ENCODE assay signal across 8 mouse cellular contexts in genomic region chr6:99523679-99524370, GRCm38 (mm10). TPM values are rescaled to one million over a fixed set of nuclear protein-coding genes. Genes with fewer than 3 reads are reported as not detected.
DNase-seq lines count a peak whose midpoint lies in the region; ATAC-seq lines count a peak whose summit lies in the region.

No protein-coding gene starts in this region.

- peak overlapping the region; percentile 100 for H3K27ac ChIP-seq in kidney, embryonic 16.5 days (ENCODE audit: low read length)
- H3K27ac ChIP-seq in embryonic facial prominence, embryonic 11.5 days (replicated peaks; ENCODE audit: low read depth, low read length) = peak overlapping the region; percentile 99
- H3K27ac ChIP-seq in hindbrain, embryonic 16.5 days (ENCODE audit: low read depth, low read length) = peak overlapping the region; percentile 100
- H3K27ac ChIP-seq in midbrain, embryonic 16.5 days (ENCODE audit: low read length) = peak overlapping the region; percentile 99

- H3K4me1 ChIP-seq in kidney, embryonic 16.5 days (ENCODE audit: insufficient read depth, low read length) = no peaks in the 10 kb centered on the region; the same call in 1 of the 2 replicates
- H3K4me1 ChIP-seq in embryonic facial prominence, embryonic 11.5 days (ENCODE audit: control insufficient read depth, insufficient read depth, low read length) = no peaks in the 10 kb centered on the region
- H3K4me1 ChIP-seq in hindbrain, embryonic 16.5 days (ENCODE audit: control insufficient read depth, insufficient read depth, low read depth, low read length) = peaks cover 8% of the 10 kb centered on the region; the same call in 1 of the 2 replicates
- H3K4me1 ChIP-seq in midbrain, embryonic 16.5 days (ENCODE audit: control insufficient read depth, insufficient read depth, low read length) = peaks cover 7% of the 10 kb centered on the region

- H3K36me3 ChIP-seq in kidney, embryonic 16.5 days (ENCODE audit: insufficient read depth, low read length) = peaks cover 12% of the 10 kb centered on the region
- no peaks in the 10 kb centered on the region for H3K36me3 ChIP-seq in embryonic facial prominence, embryonic 11.5 days (replicated peaks; ENCODE audit: control insufficient read depth, insufficient read depth, low read depth, low read length)
- H3K36me3 ChIP-seq in hindbrain, embryonic 16.5 days (ENCODE audit: control insufficient read depth, insufficient read depth, low read length) = no peaks in the 10 kb centered on the region
- H3K36me3 ChIP-seq in midbrain, embryonic 16.5 days (ENCODE audit: control insufficient read depth, insufficient read depth, low read length) = no peaks in the 10 kb centered on the region

- intact Hi-C loops in left cerebral cortex, postnatal 4 days (cut with DNase I) = loop anchor here (5.0 to 10.0 kb wide), 4 partner anchors 249 to 1139 kb away; no protein-coding TSS in a partner anchor

- H3K9me3 ChIP-seq in kidney, embryonic 16.5 days (ENCODE audit: low read length) = peaks cover 6% of the 10 kb centered on the region
- H3K9me3 ChIP-seq in embryonic facial prominence, embryonic 11.5 days (replicated peaks; ENCODE audit: control insufficient read depth, low read length) = no peaks in the 10 kb centered on the region; the same call in 1 of the 2 replicates
- H3K9me3 ChIP-seq in hindbrain, embryonic 16.5 days (ENCODE audit: control insufficient read depth, low read length) = no peaks in the 10 kb centered on the region
- no peaks in the 10 kb centered on the region for H3K9me3 ChIP-seq in midbrain, embryonic 16.5 days (replicated peaks; ENCODE audit: control insufficient read depth, low read length, poor library complexity, severe bottlenecking)

- no peak for DNase-seq in kidney, postnatal 25 days
- no peak for DNase-seq in embryonic facial prominence, embryonic 11.5 days (ENCODE audit: low spot score)
- no peak for DNase-seq in right cerebral cortex, adult 18-20 months
- no peak for DNase-seq in left cerebral cortex, postnatal 4 days
- DNase-seq in lung, postnatal 10 days = no peak

- H3K4me2 ChIP-seq in kidney, embryonic 16.5 days (replicated peaks; ENCODE audit: low read depth, low read length) = peak overlapping the region; percentile 72
- H3K4me2 ChIP-seq in embryonic facial prominence, embryonic 11.5 days (ENCODE audit: low read depth, low read length) = peak overlapping the region; percentile 78
- peak overlapping the region; percentile 99 for H3K4me2 ChIP-seq in hindbrain, embryonic 16.5 days (ENCODE audit: low read length)
- peak overlapping the region; percentile 99 for H3K4me2 ChIP-seq in midbrain, embryonic 16.5 days (ENCODE audit: low read length)

- peak overlapping the region; percentile 55 for H3K4me3 ChIP-seq in kidney, embryonic 16.5 days (ENCODE audit: low read length)
- peak overlapping the region; percentile 82 for H3K4me3 ChIP-seq in embryonic facial prominence, embryonic 11.5 days (ENCODE audit: low read depth, low read length)
- H3K4me3 ChIP-seq in hindbrain, embryonic 16.5 days (ENCODE audit: low read length) = peak overlapping the region; percentile 78
- peak overlapping the region; percentile 71 for H3K4me3 ChIP-seq in midbrain, embryonic 16.5 days (ENCODE audit: low read depth, low read length)

- WGBS in kidney, embryonic 16.5 days = 20% methylated on average over 10 of the region's 10 CpGs
- WGBS in embryonic facial prominence, embryonic 11.5 days = 20% methylated on average over 10 of the region's 10 CpGs
- WGBS in hindbrain, embryonic 16.5 days = 23% methylated on average over 10 of the region's 10 CpGs
- WGBS in midbrain, embryonic 16.5 days = 25% methylated on average over 10 of the region's 10 CpGs

- ATAC-seq in kidney, embryonic 16.5 days (ENCODE audit: low FRiP score, low TSS enrichment) = no peak
- no peak for ATAC-seq in embryonic facial prominence, embryonic 11.5 days (replicated peaks; ENCODE audit: insufficient number of reproducible peaks, low FRiP score, low TSS enrichment, low read depth)
- no peak for ATAC-seq in hindbrain, embryonic 16.5 days
- no peak for ATAC-seq in midbrain, embryonic 16.5 days

- H3K27me3 ChIP-seq in kidney, embryonic 16.5 days (ENCODE audit: insufficient read depth, low read length) = no peaks in the 10 kb centered on the region
- no peaks in the 10 kb centered on the region for H3K27me3 ChIP-seq in embryonic facial prominence, embryonic 11.5 days (ENCODE audit: control insufficient read depth, insufficient read depth, low read length)
- no peaks in the 10 kb centered on the region for H3K27me3 ChIP-seq in hindbrain, embryonic 16.5 days (replicated peaks; ENCODE audit: control insufficient read depth, insufficient read depth, low read length)
- H3K27me3 ChIP-seq in midbrain, embryonic 16.5 days (ENCODE audit: control insufficient read depth, insufficient read depth, low read depth, low read length) = no peaks in the 10 kb centered on the region

- peak overlapping the region; percentile 93 for H3K9ac ChIP-seq in kidney, embryonic 16.5 days (replicated peaks; ENCODE audit: low read length)
- peak overlapping the region; percentile 94 for H3K9ac ChIP-seq in embryonic facial prominence, embryonic 11.5 days (replicated peaks; ENCODE audit: low read length)
- peak overlapping the region; percentile 97 for H3K9ac ChIP-seq in hindbrain, embryonic 16.5 days (ENCODE audit: low read depth, low read length)
- peak overlapping the region; percentile 97 for H3K9ac ChIP-seq in midbrain, embryonic 16.5 days (ENCODE audit: low read depth, low read length)

RNA-seq across cellular contexts. Expression of gene Foxp1, which starts 1.3 kb away (rescaled TPM):
- polyA plus RNA-seq in kidney, embryonic 16.5 days (2015; fragmentation: Nextera tagmentation; extraction: Ambion mirVana) = 36.4 and 37.2 TPM in 2 replicates
- 135 and 148 TPM in 2 replicates for polyA plus RNA-seq in embryonic facial prominence, embryonic 11.5 days (2014; fragmentation: Nextera tagmentation; extraction: Ambion mirVana)
- 47.8 and 63.7 TPM in 2 replicates for polyA plus RNA-seq in hindbrain, embryonic 16.5 days (2015; fragmentation: Nextera tagmentation; extraction: Ambion mirVana)
- polyA plus RNA-seq in midbrain, embryonic 16.5 days (2015; fragmentation: Nextera tagmentation; extraction: Ambion mirVana) = 77.8 and 79.8 TPM in 2 replicates
- 100 to 1,000 TPM; 210 to 247 TPM for total RNA-seq in left cerebral cortex, postnatal 4 days (2021)
